Mouse (Mus musculus) stomach, postnatal 0 days (tissue): Measurements from ENCODE around the gene Nsa2.

ENCODE experiments used
- CTCF ChIP-seq: IDR thresholded peaks from 2 replicates; pipeline ENCODE4 v1.5.1; 2016; ENCODE audit warnings: antibody characterized with exemption, low read depth, mild to moderate bottlenecking, moderate library complexity
- EP300 ChIP-seq: optimal IDR thresholded peaks from 2 replicates; pipeline ENCODE3; 2016; ENCODE audit warnings: antibody characterized with exemption

DNA sequence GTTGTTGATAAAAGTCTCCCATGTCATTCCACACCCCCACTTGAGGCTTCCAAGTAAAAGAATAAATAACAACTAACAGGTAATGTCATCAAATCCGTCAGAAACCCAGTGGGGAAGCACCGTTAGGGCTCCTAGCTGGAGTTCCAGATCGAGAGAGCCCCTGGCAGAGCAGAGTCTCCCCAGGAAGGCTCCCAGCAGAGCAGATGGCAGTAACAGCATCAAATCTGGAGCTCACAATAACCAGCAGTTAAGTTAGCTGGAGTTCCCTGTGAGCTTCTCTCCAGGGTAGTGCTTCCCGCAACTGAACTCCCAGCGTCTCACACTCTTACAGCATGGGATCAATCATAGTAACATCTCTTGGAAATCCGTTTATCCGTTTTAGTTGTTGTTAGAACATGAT lies 32.7 kb downstream of the Nsa2 start:
- no peak for TF ChIP-seq CTCF
- TF ChIP-seq EP300 = no peak
